Mouse (Mus musculus) A20 (cell line): ENCODE data around the gene Gmnn.

Source experiments
- DNase-seq: peaks from one replicate; pipeline ENCODE4 v3.0.0-alpha.2; 2011; ENCODE audit warnings: low read depth, low spot score

The Gmnn gene

GRCm38 (mm10) chr13:24709656-24710396 is 51.9 kb downstream of the Gmnn start:
- peak; percentile 22 for DNase-seq

GRCm38 (mm10) chr13:24702128-24702527 is 59.6 kb downstream of the Gmnn start:
- DNase-seq, result no peak
